Mouse (Mus musculus) thymus, adult 2 months (tissue): ENCODE data around the gene Igsf6. TPM values are rescaled to one million over a fixed set of nuclear protein-coding genes. Genes with fewer than 3 reads are reported as not detected.
A peak's percentile ranks its signal among the peaks of the same experiment; 100 is the strongest.

Experiments used
- DNase-seq: peaks from one replicate; pipeline ENCODE4 v3.0.0; 2021
- H3K27ac ChIP-seq: fragments of 200-500 bp; 2 replicates; pipeline ENCODE4 v1.5.1; 2012; ENCODE audit warnings: low read length, control low read depth; ENCODE audit not compliant: control insufficient read depth, insufficient read depth
- H3K27me3 ChIP-seq: fragments of 200-500 bp; 2 replicates; pipeline ENCODE4 v1.6.1; 2012; ENCODE audit warnings: mild to moderate bottlenecking, low read length, moderate library complexity, mixed read lengths; ENCODE audit not compliant: control insufficient read depth, insufficient read depth
- H3K36me3 ChIP-seq: fragments of 200-500 bp; 2 replicates; pipeline ENCODE4 v1.6.1; 2012; ENCODE audit warnings: mild to moderate bottlenecking, low read length, moderate library complexity; ENCODE audit not compliant: control insufficient read depth, insufficient read depth
- H3K4me1 ChIP-seq: fragments of 200-500 bp; replicated peaks from 2 replicates; pipeline ENCODE4 v1.6.1; 2012; ENCODE audit warnings: low read length; ENCODE audit not compliant: control insufficient read depth, insufficient read depth
- H3K4me3 ChIP-seq: fragments of 200-500 bp; 2 replicates; pipeline ENCODE4 v1.5.1; 2012; ENCODE audit warnings: mild to moderate bottlenecking, low read length, control low read depth, moderate library complexity; ENCODE audit not compliant: control insufficient read depth, insufficient read depth
- CTCF ChIP-seq: fragments of 200-500 bp; IDR thresholded peaks from 2 replicates; pipeline ENCODE4 v1.5.1; 2012; ENCODE audit warnings: mild to moderate bottlenecking, control low read depth, low read length, moderate library complexity, borderline replicate concordance; ENCODE audit not compliant: control insufficient read depth, poor library complexity, insufficient read depth; ENCODE audit errors: extremely low read depth
- POLR2A ChIP-seq: fragments of 200-500 bp; IDR thresholded peaks from 2 replicates; pipeline ENCODE4 v1.6.1; 2012; ENCODE audit warnings: mild to moderate bottlenecking, low read length, control low read depth, moderate library complexity; ENCODE audit not compliant: control insufficient read depth, poor library complexity, insufficient read depth; ENCODE audit errors: extremely low read depth
- WGBS: fragments of 180-500 bp; shearing (Covaris S2); methylation state at CpG from one replicate; pipeline ENCODE4 v1.1.7; 2018; 5-methylcytosine and 5-hydroxymethylcytosine counted together
- polyA plus RNA-seq: library from polyadenylated mRNA; depleted of rRNA; stranded (reverse); fragments of >200 nt; gene quantifications from 2 replicates; pipeline ENCODE4 v1.2.3, GENCODE M21; 2012

Gene Igsf6
- polyA plus RNA-seq, 1 experiment: 1.4 TPM

DNA sequence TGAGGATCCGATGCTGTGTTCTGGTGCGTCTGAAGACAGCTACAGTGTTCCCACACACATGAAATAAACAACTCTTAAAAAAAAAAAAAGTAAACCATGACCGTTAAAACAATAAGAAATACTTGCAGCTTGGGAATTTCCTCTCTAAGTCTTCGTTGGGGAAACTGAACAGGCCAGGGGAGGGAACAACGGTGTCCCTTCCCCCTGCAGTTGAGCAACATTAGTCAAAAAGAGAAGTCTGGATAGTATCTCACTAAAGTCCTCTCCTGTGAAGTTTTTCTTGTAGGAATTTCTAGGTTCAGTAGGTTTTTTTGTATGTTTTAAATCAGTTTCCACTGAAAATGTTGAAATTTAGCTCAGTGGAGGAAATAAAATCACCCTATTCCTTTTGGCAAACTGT is 1.9 kb downstream of the Igsf6 start:
- H3K27ac ChIP-seq: no peak overlapping the region
- DNase-seq: no peak
- H3K4me1 ChIP-seq: no peaks in the 10 kb centered on the region
- H3K27me3 ChIP-seq: no peaks in the 10 kb centered on the region
- no peak overlapping the region for H3K4me3 ChIP-seq
- 86% methylated on average over 5 of the region's 5 CpGs for WGBS
- no peak for TF ChIP-seq CTCF
- no peak for TF ChIP-seq POLR2A
- H3K36me3 ChIP-seq: no peaks in the 10 kb centered on the region; the same call in 1 of the 2 replicates

GRCm38 (mm10) chr7:121071276-121071675 is 3.1 kb downstream of the Igsf6 start:
- Histone ChIP-seq H3K27me3 (no peaks in the 10 kb centered on the region), H3K4me1 (no peaks in the 10 kb centered on the region), H3K27ac (no peak overlapping the region), H3K4me3 (no peak overlapping the region), H3K36me3 (no peaks in the 10 kb centered on the region; the same call in 1 of the 2 replicates)
- no peak for TF ChIP-seq CTCF
- TF ChIP-seq POLR2A: no peak
- 93% methylated on average over 4 of the region's 4 CpGs for WGBS
- no peak for DNase-seq

GRCm38 (mm10) chr7:121064309-121064708 is 10.1 kb downstream of the Igsf6 start:
- DNase-seq: peak; percentile 30
- Histone ChIP-seq H3K4me1 (peaks cover 5% of the 10 kb centered on the region), H3K36me3 (no peaks in the 10 kb centered on the region), H3K4me3 (no peak overlapping the region), H3K27ac (no peak overlapping the region), H3K27me3 (no peaks in the 10 kb centered on the region)
- TF ChIP-seq CTCF (no peak), POLR2A (no peak)
- WGBS: 67% methylated on average over 4 of the region's 4 CpGs

GRCm38 (mm10) chr7:121059477-121060218 is 14.7 kb downstream of the Igsf6 start:
- TF ChIP-seq CTCF: no peak
- TF ChIP-seq POLR2A: no peak
- peak; percentile 18 for DNase-seq
- 30% methylated on average over 6 of the region's 6 CpGs for WGBS
- peaks cover 11% of the 10 kb centered on the region for H3K4me1 ChIP-seq
- no peak overlapping the region for H3K4me3 ChIP-seq
- H3K27ac ChIP-seq: peak overlapping the region; percentile 65
- peaks cover 4% of the 10 kb centered on the region for H3K36me3 ChIP-seq
- no peaks in the 10 kb centered on the region for H3K27me3 ChIP-seq

DNA sequence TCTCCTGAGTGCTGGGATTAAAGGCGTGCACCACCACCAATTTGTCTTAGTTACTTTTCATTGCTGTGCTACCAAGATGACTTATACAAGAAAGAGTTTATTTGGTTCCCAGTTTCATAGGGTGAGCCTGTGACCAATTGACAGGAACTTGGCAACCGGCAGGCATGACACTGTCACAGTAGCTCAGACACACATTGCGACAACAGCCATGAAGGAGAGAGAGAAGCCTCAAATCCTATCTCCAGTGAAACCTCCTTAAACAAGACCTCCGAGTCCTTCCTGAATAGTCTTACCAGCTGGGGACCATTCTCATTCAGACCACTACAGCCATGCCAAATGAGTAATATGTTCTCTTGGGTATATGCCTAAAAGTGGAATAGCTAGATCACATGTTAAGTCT is 21.3 kb downstream of the Igsf6 start:
- Histone ChIP-seq H3K36me3 (peaks cover 19% of the 10 kb centered on the region), H3K27ac (no peak overlapping the region), H3K4me1 (no peaks in the 10 kb centered on the region), H3K4me3 (no peak overlapping the region), H3K27me3 (no peaks in the 10 kb centered on the region)
- no peak for DNase-seq
- 97% methylated on average over 4 of the region's 4 CpGs for WGBS
- TF ChIP-seq POLR2A (no peak), CTCF (no peak)

DNA sequence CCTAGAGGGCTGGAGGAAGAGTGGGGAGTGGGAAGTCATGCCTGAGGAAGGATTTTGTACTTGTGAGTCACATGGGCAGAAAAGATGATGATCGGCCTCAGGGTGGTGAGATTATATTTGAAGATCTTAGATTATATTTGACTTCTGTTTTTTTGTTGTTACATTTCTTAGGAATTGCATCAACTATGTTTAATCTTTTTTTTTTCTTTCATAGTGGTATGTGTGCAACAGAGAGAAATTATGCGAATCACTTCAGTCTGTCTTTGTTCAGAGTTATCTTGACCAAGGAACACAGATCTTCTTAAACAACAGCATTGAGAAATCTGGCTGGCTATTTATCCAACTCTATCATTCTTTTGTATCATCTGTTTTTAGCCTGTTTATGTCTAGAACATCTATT is 26.7 kb downstream of the Igsf6 start:
- no peak overlapping the region for H3K27ac ChIP-seq
- 0 out of 2 replicates have a peak, but pooled peaks cover 4% of the 10 kb centered on the region for H3K36me3 ChIP-seq
- no peak for DNase-seq
- H3K27me3 ChIP-seq: no peaks in the 10 kb centered on the region
- WGBS: 95% methylated on average over 2 of the region's 2 CpGs
- TF ChIP-seq CTCF (no peak), POLR2A (no peak)
- H3K4me1 ChIP-seq: peaks cover 1% of the 10 kb centered on the region; the same call in 1 of the 2 replicates
- H3K4me3 ChIP-seq: no peak overlapping the region

GRCm38 (mm10) chr7:121045671-121046453 is 28.5 kb downstream of the Igsf6 start:
- Histone ChIP-seq H3K36me3 (no peaks in the 10 kb centered on the region), H3K27ac (no peak overlapping the region), H3K4me1 (peaks cover 6% of the 10 kb centered on the region), H3K27me3 (no peaks in the 10 kb centered on the region), H3K4me3 (no peak overlapping the region)
- 93% methylated on average over 6 of the region's 6 CpGs for WGBS
- no peak for TF ChIP-seq CTCF
- TF ChIP-seq POLR2A: no peak
- DNase-seq: no peak
